Mouse (Mus musculus) embryo, embryonic 9.5 days (tissue): Measurements from ENCODE around the gene Castor1.

Experiments
- DNase-seq: peaks from one replicate; pipeline ENCODE4 v3.0.0-alpha.2; 2017; ENCODE audit errors: extremely low spot score

Gene Castor1

DNA sequence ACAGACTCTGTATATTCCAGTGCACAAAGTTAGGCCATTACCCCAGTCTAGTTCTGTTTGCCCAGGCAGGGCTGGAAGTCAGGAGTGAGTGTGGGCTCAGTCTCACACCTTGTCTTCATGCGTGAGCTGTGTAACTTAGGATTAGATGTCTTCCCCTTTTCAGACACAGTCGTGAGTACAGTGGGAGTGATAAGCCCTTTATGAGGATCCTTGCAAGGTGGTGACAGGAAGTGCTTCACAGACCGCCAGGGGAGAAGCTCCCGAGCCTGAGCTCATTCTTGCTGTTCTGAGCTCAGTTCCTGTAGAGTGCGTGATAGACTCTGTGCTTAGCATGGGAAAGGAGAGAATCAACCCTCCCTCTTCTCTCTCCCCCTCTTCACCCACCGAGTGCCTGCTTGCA is 11.5 kb upstream of the Castor1 start:
- no peak for DNase-seq

DNA sequence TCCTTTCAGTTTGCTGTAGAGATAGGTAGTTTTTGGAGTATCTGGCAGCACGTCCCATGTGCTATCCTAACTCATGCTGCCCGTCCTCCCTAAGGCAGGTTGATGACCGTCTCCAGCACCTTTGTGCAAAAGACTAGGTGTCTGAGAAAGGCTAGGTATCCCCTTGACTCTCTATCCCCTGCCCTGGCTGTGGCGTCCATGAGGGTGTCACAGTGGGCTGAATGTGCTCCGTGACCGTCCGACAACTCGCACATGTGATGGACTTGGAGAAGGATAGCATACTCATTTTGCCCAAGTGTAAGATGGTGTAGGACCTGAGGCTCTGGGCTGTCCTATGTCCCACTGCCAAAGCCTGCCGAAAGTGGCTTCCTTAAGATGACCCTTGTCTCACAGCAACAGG is 10.4 kb upstream of the Castor1 start:
- DNase-seq = no peak

DNA sequence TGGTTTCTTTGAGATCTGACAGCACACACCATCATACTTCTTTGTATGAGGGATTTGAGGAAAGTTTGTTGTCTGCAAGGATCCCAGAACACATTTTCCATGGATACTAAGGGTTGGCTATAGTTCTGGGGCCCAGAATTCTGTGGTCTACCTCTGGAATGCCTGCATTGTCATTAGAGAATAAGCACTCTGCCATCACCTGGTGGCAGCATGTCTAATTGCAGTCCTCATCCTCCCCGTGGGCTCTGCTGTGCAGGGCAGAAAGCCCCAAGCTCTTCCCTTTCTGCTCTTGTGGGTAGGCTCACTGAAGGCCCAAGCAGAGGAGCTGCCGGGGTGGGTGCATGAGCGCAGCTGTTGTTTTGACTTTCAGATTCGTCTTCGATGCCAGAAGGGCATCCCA is 8.5 kb upstream of the Castor1 start:
- no peak for DNase-seq

DNA sequence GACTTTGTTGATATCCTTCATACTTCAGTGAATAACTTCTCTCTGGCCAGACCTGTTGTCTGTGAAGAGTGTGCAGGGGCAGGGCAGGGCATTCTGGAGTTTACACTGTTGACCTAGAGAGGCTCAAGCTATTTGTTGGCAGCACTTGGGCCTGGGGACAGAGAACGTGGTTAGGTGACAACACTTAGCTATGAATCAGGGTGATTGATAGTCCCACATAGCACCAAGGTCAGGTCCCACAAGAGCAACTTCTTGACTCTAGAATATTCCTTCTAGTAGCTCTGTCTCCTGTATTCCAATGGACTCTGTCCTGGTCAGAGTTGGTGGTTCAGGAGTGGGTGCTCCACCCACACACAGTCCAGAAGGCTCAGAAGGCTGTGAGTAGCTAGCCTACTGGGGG is 7.2 kb upstream of the Castor1 start:
- no peak for DNase-seq

DNA sequence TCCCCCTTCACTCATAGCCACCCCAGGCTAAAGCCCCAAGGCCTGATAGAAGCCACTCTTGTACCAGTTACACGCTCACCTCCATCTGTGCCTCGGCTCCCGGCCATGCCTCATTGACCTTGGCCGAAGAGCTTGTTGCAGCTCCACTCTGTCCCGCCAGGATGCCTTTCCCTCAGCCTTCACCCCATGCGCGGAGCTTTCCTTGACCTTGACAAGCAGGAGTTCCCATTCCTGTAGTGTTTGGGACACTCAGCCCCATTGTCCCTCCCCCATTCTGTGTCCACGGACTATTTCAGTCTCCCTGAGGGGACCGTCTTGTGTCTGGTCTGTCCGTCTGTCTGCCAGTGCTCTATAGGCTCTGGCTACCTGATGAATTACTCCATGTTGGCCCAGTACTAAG is 4.9 kb upstream of the Castor1 start:
- no peak for DNase-seq

DNA sequence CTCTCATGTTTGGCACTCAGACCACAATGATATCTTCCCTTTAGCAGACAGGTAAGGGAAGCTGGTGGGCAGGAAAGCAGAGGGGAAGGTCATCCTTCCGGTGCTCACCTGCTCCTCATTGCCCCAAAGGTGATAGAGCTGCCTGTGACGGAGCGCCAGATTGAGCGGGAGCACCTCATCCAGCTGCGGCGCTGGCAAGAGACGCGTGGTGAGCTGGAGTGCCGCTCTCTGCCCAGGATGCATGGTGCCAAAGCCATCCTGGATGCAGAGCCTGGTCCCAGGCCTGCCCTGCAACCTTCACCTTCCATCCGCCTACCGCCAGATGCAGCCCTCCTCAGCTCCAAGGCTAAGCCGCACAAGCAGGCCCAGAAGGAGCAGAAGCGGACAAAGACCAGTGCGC is 3.5 kb upstream of the Castor1 start:
- DNase-seq = no peak

DNA sequence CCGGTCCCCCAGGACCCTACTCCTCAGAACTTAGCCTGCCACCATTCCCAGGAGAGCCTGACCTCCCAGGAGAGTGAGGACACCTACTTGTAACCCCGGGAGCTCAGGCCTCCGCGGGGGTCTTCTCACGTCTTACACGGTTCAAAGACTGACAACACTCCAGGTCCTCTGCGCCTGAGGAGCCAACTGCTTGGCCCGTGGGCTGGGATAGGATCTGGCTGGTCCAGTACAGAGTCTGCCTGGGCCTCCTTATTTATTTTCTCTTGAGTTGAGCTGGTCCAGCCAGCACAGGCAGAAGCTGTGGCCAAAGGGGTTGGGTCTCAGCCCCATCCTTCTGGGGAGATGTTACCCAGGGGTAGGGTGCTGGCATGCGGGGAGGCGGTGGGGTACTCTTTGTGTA is 3.0 kb upstream of the Castor1 start:
- DNase-seq = no peak

DNA sequence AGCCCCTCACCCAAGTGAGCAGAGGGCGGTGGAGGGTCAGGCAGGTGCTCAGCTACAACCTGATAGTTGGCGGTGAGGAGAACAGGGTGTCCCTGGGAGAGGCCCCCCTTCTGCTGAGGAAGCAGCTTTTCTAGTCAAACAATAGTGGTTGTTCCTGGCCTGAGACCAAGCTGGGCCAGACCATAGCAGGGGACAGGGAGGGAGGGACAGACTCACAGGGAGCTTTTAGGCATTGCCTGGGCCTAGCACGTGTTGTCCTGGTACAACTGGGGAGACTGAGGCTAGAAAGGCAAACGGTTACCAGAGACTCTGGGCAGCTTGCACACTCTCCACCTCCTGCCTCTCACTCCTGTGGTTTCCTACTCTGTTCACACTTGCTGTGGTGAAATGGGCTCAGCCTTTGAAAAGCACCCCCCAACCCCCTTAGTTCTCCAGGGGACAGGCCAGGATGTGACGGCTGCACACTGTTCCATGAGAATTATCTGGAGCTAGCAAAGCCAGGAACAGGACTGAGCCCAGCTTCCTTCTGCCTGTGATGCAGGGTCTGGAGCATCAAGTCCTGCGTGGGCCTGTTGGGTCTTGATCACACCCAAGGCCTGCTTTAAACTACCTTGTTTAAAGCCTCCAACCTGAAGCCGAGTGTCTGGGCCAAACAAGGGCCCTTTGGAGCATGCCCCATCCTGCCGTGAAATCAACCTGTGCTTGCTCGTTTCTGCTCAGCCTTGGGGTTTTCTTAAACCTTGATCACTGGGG is 1.6 kb upstream of the Castor1 start:
- DNase-seq = no peak

DNA sequence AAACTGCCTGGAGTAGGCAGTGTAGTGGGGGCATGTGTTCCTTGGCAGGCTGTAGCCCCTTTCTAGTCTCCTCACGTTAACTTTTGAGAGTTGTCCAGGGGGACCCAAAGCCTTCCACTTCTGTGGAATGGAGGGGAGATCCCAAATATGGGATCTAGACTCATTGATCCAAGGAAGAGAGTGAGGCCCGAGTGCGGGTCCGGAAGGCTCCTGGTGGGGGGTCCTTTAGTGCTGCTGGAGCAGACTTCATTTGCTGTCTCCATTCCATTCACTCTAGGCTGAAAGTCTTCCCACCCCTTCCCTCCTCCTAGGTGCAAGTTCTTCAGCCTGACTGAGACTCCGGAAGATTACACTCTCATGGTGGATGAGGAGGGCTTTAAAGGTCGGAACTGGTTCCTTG is 612 bp downstream of the Castor1 start:
- DNase-seq = no peak

DNA sequence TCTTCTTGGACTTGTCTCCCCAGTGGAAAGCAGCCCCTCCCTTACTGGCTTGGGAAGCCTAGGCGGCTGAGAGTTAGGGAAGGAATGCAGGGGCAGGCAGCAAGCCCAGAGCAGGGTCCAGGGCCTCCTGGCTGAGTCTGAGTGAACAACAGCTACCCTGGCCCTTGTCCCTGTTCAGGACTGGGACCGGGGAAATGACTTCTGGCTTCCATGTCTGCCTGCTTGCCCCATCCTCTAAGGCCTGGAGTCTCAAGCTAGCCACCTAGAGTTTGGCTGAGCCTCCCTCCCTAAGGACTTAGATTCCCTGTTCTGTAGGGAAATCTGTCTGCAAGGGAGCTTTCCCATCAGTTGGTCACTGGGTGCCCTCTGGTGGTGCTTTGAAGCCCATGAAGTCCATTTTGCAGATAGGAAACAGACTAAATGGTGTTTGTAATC is 1.3 kb downstream of the Castor1 start:
- DNase-seq = peak; percentile 44

DNA sequence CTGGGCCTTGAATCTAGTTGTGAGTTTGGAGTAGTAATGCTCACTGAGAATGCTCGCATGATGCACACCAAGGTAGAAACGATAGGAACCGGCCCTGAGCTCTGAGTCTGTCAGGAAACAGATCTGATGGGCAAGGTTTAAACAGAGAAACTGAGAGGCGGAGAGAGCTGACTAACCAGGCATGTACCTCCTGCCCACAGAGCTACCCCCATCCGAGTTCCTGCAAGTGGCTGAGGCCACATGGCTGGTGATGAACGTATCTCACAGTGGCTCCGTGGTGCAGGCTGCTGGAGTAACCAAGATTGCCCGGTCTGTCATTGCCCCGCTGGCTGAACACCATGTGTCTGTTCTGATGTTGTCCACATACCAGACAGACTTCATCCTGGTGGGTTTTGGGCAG is 1.9 kb downstream of the Castor1 start:
- no peak for DNase-seq

DNA sequence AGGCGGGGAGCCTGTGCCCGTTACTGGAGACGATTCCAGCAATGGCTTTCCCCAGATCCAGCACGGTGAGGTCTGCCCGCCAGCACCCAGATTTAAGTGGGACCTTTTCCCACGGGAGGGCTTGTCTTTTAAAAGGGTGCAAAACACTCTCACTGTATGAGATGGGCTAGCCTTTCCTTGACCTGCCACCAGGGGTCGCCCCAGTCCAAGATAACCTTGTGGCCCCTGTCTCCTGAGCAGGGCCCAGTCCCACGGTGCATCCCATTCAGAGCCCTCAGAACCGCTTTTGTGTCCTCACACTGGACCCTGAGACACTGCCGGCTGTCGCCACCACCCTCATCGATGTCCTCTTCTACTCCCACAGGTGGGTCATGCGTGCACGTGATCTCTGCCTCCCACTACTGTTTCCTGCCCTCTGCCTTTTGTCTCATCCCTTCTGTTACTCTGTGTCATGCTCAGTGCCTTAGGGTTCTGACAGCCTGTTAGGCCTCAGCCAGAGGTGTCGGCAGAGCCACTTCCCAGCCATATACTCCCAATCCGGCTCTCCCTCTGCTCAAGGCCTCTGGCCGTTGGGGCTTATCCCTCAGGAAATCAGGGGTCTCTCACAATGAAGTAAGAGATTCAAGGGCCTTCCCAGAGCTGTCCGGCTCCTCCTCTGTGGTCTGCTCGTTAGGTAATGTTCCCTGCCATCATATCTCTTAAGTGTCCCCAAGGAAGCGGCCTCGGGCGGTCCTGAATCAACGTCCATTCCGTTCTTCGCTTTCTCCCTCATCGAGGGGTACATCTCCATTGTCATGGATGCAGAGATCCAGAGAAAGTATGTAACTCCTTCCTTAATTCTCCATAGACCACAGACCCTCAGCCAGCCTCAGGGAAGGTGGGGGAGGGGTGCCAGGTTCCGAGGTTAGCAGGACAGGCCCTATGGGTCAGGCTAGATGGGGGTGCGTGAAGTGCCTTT is 2.7 kb downstream of the Castor1 start:
- DNase-seq = peak; percentile 75

DNA sequence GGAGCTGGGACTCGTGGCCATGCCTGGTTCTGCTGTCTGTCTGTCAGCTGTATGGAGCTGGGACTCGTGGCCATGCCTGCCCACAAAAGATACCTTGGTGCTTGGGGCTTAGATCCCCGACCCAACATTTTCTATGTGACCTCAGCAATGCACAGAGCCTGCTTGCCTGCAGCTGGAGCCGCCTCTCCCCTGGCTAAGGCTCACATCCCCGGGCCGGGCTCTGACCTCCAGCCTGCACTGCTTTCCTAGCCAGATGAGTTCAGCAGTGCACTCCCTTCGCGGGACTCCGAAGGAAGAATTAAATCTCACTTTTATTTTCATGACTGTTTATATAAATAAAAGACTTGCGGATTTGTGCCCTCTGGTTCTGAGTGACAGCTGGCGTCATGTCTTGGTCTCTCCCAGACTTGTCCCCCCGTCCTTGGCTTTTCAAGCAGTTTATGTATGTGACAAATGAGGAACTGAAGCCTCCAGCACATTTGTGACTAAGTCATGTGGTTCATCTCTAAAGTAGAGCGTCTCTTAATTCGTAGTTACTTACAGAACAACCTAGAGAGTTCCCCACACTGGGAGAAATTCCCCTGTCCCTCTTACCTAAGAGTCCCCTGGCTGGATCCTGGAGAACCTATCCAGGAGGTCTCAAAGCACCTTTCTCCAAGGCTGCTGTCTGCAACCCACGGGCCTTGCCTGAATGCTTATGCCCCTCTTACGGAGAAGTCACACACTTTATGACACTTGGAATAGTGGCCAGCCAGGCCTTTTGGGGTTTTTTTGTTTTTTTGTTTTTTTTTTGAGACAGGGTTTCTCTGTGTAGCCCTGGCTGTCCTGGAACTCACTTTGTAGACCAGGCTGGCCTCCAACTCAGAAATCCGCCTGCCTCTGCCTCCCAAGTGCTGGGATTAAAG is 4.3 kb downstream of the Castor1 start:
- DNase-seq = no peak

DNA sequence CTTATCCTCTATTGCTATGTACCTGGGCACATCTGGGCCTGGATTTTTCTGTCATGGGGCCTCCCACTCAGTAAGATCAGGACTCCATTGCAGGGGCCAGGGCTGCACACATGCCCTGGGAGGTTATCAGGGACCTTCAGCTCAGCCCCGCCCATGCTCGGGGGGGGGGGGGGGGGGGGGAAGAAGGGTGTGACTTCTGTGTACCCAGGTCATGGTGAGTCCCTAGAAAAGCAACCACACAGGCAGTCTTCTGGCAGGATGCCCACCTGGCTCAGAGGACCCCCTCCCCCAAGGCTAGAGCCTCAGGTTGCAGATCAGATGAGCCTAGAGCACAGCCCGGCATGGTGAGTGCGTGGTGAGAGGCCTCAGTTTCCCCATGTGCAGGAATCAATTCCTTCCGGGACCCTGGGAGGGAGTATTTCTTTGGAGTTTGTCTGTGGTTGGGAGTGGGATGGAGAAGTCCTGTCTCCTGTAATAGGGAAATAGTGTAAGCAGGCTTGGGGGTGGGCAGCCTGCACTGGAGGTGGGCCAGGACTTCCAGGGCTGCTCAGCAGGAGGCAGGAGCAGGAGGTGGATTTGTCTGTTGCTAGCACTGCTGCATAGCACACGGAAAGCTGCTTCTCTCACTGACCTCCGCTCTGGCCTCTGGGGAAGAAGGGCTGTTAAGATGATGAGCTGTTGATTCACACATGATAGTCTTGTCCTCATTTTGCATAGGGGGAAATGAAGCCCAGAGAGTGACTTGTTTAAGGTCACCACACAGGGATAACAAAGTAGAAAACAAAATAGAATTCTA is 5.6 kb downstream of the Castor1 start:
- DNase-seq = no peak

DNA sequence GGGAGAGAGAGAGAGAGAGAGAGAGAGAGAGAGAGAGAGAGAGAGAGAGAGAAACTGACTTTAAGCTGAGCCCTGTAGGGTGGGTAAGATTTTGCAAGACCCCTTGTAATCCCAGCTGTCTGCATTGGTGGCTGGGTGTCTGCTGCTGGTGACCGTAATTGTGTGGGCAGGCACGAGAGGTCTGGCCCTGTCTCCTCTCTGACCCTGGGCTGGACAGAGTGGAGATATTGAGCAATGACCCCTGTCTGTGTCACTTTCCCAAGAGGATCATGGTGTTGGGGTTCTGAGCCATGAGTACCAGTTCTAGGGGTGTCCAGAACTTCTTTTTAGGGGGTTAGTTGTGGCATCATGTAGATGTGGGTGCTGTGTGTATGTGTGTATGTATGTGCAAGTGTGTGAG is 6.2 kb downstream of the Castor1 start:
- no peak for DNase-seq

DNA sequence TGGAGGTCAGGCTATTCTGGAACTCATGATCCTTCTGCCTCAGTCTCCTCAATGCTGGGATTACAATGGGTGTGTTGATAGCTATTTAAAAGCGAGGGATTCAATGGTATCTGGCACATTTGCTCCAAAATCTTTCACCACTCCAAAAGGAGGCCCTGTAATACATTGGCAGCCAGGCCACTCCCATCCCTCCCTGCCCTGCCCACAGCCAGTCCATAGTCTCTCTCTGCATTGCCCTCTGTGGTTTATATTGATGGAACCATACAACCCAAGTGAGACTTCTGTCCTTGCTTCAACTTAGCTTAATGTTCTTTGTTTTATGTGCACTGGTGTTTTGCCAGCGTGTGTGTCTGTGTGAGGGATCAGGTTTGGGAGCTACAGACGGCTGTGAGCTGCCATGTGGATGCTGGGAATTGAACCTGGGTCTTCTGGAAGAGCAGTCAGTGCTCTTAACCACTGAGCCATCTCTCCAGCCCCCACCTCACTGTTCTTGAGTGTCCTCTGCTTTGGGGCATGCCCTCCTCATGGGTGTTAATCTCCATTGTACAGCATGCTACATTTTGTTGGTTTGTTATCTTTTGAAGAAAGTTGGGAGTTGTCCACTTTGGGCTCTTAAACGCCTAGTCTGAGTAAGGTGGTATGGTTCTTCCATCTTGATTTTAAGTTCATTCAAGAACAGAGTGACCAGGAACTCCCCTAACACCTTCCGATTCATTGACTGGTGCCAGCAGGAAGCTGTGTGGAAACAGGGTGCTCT is 8.7 kb downstream of the Castor1 start:
- no peak for DNase-seq

DNA sequence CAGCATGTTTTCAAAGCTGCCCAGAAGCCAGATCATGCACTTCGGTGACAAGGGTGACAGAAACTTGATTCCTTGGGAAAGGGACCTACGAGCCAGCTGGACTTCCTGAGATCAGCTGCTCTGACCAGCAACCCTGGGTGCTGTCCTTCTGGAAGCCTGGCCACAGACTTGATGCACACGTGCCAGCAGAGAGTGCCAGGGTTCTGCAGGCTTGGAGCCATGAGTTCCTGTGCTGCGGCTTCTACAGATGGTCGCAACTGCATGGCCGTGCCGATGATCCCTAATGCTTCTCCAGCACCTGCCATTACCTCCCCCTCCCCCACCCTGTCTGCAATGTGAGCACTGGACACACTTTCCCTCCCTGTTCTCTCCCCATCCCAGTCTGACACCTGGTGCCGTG is 10.4 kb downstream of the Castor1 start:
- no peak for DNase-seq

DNA sequence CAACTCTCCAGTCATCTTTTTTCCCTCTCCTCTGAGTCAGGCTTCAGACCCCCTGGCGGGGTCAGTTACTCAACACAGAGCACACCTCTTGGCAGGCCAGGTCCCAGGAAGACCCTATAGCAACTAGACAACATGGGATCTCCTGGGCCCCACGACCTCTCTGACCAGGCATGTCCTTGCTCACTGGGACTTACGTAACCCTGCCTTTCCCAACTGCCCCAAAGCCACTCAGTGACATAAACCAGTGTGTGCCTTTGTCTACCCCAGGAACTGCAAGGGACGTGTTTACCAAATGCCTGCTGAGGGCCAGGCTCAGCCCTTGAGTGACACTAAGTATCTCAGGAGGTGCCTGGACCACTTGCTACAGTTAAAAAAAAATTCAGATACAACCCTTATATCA is 11.8 kb downstream of the Castor1 start:
- DNase-seq = no peak

DNA sequence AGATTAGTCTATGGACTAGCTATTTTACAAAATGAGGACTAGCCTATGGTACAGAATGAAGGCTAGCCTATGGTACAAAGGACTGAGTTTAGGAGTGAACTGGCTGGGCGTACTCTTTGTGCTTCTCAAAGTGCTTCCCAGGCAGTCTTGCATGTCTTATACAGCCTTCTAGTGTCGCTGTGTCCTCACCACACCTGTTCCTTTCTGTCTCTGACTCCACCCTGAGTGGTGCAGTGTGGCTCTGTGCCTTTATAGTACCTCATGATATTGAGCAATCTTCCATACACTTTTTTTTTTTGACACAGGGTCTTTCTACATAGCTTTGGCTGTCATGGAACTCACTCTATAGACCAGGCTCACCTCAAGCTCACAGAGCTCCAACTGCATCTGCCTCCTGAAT is 13.4 kb downstream of the Castor1 start:
- DNase-seq = no peak

DNA sequence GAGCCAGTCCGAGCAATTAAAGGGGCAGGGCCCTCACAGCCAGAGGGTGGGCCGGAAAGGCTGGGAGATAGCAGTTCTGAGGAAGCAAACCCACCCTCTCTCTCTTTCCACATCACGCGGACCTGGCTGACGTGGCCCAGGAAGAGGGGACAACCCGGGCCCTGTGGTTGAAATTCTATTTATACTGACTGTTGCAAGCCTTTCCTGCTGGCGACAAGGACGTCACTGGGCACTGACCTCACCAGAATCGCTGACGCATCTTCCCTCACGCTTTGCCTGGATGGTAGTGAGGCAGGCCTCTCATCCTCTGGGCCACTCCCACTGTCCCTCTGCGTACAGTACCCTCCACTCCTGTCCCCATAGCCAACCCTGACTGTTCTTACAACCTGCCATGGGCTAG is 14.6 kb downstream of the Castor1 start:
- DNase-seq = no peak
